Mouse (Mus musculus): Measurements from ENCODE around the gene Kif5c. TPM values are rescaled to one million over a fixed set of nuclear protein-coding genes. Genes with fewer than 3 reads are reported as not detected.

Gene Kif5c
- total and polyA plus RNA-seq, 2 experiments from 2014 or later, result 163 to 408 TPM

- H3K9me3 ChIP-seq (ENCODE audit: low read length), result no peaks in the 10 kb centered on the region
- peaks cover 46% of the 10 kb centered on the region for H3K36me3 ChIP-seq (ENCODE audit: insufficient read depth)
- ATAC-seq (0 out of 2 replicates have a peak, but pooled peaks have one; percentile 1), DNase-seq (no peak)
- WGBS, result 57% methylated on average over 11 of the region's 11 CpGs
- H3K9ac ChIP-seq, result no peak overlapping the region
- no peak overlapping the region for H3K27ac ChIP-seq (ENCODE audit: low read depth, low read length)
- H3K4me2 ChIP-seq (ENCODE audit: low read depth), result no peak overlapping the region
- no peaks in the 10 kb centered on the region for H3K27me3 ChIP-seq (ENCODE audit: insufficient read depth, low read length)
- no peaks in the 10 kb centered on the region for H3K4me1 ChIP-seq (ENCODE audit: insufficient read depth)
- no peak for TF ChIP-seq CTCF (IDR thresholded peaks at IDR 0.05; ENCODE audit: low read depth)
- H3K4me3 ChIP-seq (ENCODE audit: low read depth, low read length), result no peak overlapping the region
Observed at GRCm38 (mm10) chr2:49732745-49733655, 113.9 kb downstream of the Kif5c start.

DNA sequence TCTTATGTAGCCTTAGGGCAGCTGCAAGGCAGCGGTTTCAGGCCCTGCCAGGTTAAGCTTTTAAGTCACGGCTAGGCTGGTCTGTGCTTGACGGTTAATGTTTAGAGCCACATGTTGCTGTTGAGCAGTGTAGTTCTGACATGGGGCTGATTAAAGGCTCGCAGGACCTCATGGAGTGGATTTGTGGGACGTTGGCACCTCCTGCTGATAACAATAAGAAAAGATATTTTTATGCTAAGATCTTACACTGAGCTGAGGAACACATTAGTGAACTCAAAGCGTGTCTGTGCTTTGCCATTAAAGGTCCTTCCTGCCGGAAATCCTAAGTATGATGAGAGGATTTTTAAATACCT lies 114.5 kb downstream of the Kif5c start:
- Histone ChIP-seq H3K4me3 (ENCODE audit: low read depth, low read length) (no peak overlapping the region), H3K4me1 (ENCODE audit: insufficient read depth) (no peaks in the 10 kb centered on the region), H3K27me3 (ENCODE audit: insufficient read depth, low read length) (no peaks in the 10 kb centered on the region), H3K9me3 (ENCODE audit: low read length) (no peaks in the 10 kb centered on the region), H3K9ac (no peak overlapping the region), H3K36me3 (ENCODE audit: insufficient read depth) (peaks cover 42% of the 10 kb centered on the region), H3K4me2 (ENCODE audit: low read depth) (no peak overlapping the region), H3K27ac (ENCODE audit: low read depth, low read length) (no peak overlapping the region)
- ATAC-seq, result 0 out of 2 replicates have a peak, but pooled peaks have one; percentile 4
- no peak for DNase-seq
- TF ChIP-seq CTCF (IDR thresholded peaks at IDR 0.05; ENCODE audit: low read depth), result no peak
- 53% methylated on average over 7 of the region's 7 CpGs for WGBS

DNA sequence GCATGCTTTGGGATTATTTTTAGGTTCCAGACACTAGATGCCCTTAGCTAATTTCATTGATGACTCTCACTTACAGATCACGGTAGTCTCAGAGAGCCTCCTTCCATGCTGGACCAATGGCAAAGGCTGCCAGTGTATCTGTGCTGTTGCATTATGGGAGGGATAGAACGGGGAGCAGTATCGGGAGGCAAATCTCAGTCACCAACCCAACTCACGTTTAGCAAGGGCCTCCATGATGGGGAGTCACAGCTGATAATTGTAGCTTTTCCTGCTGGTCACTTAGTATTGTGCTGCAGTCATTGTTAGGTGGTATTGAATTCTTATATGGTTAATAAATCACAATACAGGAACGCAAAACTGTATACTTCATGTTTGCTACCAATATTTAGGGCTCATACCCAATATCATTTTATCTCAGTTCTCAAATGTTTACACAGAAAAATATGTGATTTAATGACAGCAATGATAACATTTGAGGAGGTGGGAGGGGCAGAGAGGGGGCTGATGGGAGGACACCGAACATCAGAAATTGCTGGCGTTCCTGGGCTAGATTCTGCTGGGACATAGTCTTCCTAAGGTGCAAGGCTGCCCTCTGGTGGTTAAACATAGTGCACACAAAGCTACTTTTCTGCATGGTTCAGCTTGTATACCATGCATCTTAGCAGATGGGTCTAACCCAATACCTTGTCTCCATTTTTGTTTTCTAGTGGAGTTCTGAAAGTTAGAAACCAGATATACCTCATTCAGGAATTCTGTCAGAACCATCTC lies 115.1 kb downstream of the Kif5c start:
- ATAC-seq (peak; percentile 80), DNase-seq (peak; percentile 92)
- peak; percentile 93 for TF ChIP-seq CTCF (IDR thresholded peaks at IDR 0.05; ENCODE audit: low read depth)
- Histone ChIP-seq H3K4me2 (ENCODE audit: low read depth) (no peak overlapping the region), H3K4me1 (ENCODE audit: insufficient read depth) (no peaks in the 10 kb centered on the region), H3K9ac (no peak overlapping the region), H3K36me3 (ENCODE audit: insufficient read depth) (peaks cover 47% of the 10 kb centered on the region), H3K27me3 (ENCODE audit: insufficient read depth, low read length) (no peaks in the 10 kb centered on the region), H3K27ac (ENCODE audit: low read depth, low read length) (no peak overlapping the region), H3K4me3 (ENCODE audit: low read depth, low read length) (no peak overlapping the region), H3K9me3 (ENCODE audit: low read length) (no peaks in the 10 kb centered on the region)
- WGBS, result 47% methylated on average over 7 of the region's 7 CpGs

DNA sequence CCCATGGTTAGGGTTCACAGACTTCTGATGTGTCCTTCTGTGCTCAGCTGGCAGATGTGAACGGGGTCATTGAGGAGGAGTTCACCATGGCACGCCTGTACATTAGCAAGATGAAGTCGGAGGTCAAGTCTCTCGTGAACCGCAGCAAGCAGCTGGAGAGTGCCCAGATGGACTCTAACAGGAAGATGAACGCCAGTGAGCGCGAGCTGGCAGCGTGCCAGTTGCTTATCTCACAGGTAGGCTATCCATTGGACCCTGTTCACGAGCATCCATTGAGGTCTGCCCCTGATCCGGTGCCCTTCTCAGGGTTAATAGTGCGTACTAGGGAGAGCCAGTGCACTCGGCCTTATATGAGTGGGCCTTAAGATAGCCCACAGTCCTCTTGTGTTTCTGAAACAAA lies 116.3 kb downstream of the Kif5c start:
- no peaks in the 10 kb centered on the region for H3K9me3 ChIP-seq (ENCODE audit: low read length)
- WGBS, result 81% methylated on average over 13 of the region's 13 CpGs
- DNase-seq, result no peak
- no peak for ATAC-seq
- H3K4me1 ChIP-seq (ENCODE audit: insufficient read depth), result no peaks in the 10 kb centered on the region
- H3K9ac ChIP-seq, result no peak overlapping the region
- no peak for TF ChIP-seq CTCF (IDR thresholded peaks at IDR 0.05; ENCODE audit: low read depth)
- H3K4me2 ChIP-seq (ENCODE audit: low read depth), result no peak overlapping the region
- H3K36me3 ChIP-seq (ENCODE audit: insufficient read depth), result peaks cover 49% of the 10 kb centered on the region
- H3K4me3 ChIP-seq (ENCODE audit: low read depth, low read length), result no peak overlapping the region
- H3K27ac ChIP-seq (ENCODE audit: low read depth, low read length), result no peak overlapping the region
- no peaks in the 10 kb centered on the region for H3K27me3 ChIP-seq (ENCODE audit: insufficient read depth, low read length)

GRCm38 (mm10) chr2:49739046-49739445 lies 119.9 kb downstream of the Kif5c start:
- TF ChIP-seq CTCF (IDR thresholded peaks at IDR 0.05; ENCODE audit: low read depth), result no peak
- Histone ChIP-seq H3K27me3 (ENCODE audit: insufficient read depth, low read length) (no peaks in the 10 kb centered on the region), H3K9me3 (ENCODE audit: low read length) (no peaks in the 10 kb centered on the region), H3K36me3 (ENCODE audit: insufficient read depth) (peaks cover 35% of the 10 kb centered on the region), H3K9ac (no peak overlapping the region), H3K27ac (ENCODE audit: low read depth, low read length) (no peak overlapping the region), H3K4me2 (ENCODE audit: low read depth) (no peak overlapping the region), H3K4me1 (ENCODE audit: insufficient read depth) (peaks cover 7% of the 10 kb centered on the region; the same call in 1 of the 2 replicates), H3K4me3 (ENCODE audit: low read depth, low read length) (no peak overlapping the region)
- DNase-seq (no peak), ATAC-seq (no peak)
- WGBS, result 68% methylated on average over 5 of the region's 5 CpGs

- H3K9ac ChIP-seq, result no peak overlapping the region
- no peak overlapping the region for H3K4me3 ChIP-seq (ENCODE audit: low read depth, low read length)
- 70% methylated on average over 6 of the region's 6 CpGs for WGBS
- H3K36me3 ChIP-seq (ENCODE audit: insufficient read depth), result peaks cover 47% of the 10 kb centered on the region
- no peaks in the 10 kb centered on the region for H3K9me3 ChIP-seq (ENCODE audit: low read length)
- peak overlapping the region; percentile 77 for H3K27ac ChIP-seq (ENCODE audit: low read depth, low read length)
- no peak for ATAC-seq
- DNase-seq, result no peak
- no peak overlapping the region for H3K4me2 ChIP-seq (ENCODE audit: low read depth)
- no peak for TF ChIP-seq CTCF (IDR thresholded peaks at IDR 0.05; ENCODE audit: low read depth)
- no peaks in the 10 kb centered on the region for H3K27me3 ChIP-seq (ENCODE audit: insufficient read depth, low read length)
- H3K4me1 ChIP-seq (ENCODE audit: insufficient read depth), result peaks cover 7% of the 10 kb centered on the region; the same call in 1 of the 2 replicates
Observed at GRCm38 (mm10) chr2:49741026-49741425, 121.9 kb downstream of the Kif5c start.

Data from forebrain, postnatal 0 days (tissue).